Mouse (Mus musculus) ovary, postnatal 36 days (tissue): ENCODE results near the gene Ist1.

Experiments used
- DNase-seq: peaks from one replicate; pipeline ENCODE4 v3.0.0; 2022; ENCODE audit warnings: low spot score, mixed read lengths

Ist1 gene

GRCm38 (mm10) chr8:109682120-109682519 is 10.9 kb downstream of the Ist1 start:
- DNase-seq = no peak

GRCm38 (mm10) chr8:109681535-109681934 is 11.5 kb downstream of the Ist1 start:
- DNase-seq = no peak

- no peak for DNase-seq
Observed at GRCm38 (mm10) chr8:109675896-109676643, 17.0 kb downstream of the Ist1 start.

DNA sequence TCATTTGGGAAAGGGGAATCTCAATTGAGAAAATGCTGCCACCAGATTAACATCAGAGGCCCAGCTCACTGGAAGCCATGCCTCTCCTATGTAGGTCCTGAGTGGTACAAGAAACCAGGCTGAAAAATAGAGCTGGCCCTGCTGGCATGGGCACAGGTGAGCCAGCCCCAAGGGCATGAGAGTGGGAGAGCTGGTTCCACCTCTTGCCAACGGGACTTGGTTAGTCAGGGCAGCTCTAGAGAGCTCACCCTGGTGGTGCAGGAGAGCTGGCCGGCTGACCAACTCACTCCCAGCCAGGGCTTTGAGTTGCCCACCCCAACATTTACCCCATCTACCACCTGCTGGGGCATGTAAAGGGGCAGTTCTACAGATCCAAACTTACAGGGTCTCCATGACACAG is 19.5 kb downstream of the Ist1 start:
- DNase-seq = no peak

- DNase-seq = no peak
Observed at GRCm38 (mm10) chr8:109672656-109673055, 20.4 kb downstream of the Ist1 start.

GRCm38 (mm10) chr8:109666616-109667015 is 26.4 kb downstream of the Ist1 start:
- no peak for DNase-seq

DNA sequence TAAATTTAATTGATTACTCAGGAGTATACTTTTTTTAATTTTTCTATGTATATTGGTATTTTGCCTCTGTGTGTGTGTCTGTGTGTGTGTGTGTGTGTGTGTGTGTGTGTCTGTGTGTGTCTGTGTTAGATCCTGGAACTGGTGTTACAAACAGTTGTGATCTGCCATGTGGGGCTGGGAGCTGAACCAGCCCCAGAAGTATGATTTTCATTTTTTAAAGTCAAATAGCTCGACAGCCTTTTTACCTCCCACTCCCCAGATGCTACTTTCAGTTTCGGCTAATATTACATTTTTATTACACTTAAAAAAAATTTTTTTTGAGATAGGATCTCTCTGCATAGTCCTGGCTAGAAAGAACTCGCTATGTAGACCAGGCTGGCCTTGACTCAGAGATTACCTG is 30.7 kb downstream of the Ist1 start:
- DNase-seq = no peak

- no peak for DNase-seq
Observed at GRCm38 (mm10) chr8:109656860-109657259, 36.2 kb downstream of the Ist1 start.

GRCm38 (mm10) chr8:109650801-109651200 is 42.3 kb downstream of the Ist1 start:
- DNase-seq = no peak

DNA sequence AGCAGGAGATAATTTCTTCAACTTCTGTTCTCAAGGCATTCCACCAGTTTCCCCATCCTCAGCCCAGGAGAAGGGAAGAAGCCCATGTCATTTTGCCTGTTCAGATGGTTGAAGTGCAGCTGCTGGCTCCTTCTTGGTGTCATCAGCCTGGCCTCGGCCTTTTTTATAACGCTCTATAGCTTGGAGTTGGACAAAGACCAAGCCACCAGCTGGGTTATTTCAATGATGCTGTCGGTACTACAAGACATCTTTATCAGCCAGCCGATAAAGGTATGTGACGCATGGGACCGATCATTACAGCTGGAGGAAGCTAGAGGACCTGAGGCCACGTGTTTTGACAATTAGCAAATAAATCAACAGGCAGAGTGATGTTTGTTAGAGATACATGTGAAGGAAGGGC is 44.6 kb downstream of the Ist1 start:
- DNase-seq = no peak

DNA sequence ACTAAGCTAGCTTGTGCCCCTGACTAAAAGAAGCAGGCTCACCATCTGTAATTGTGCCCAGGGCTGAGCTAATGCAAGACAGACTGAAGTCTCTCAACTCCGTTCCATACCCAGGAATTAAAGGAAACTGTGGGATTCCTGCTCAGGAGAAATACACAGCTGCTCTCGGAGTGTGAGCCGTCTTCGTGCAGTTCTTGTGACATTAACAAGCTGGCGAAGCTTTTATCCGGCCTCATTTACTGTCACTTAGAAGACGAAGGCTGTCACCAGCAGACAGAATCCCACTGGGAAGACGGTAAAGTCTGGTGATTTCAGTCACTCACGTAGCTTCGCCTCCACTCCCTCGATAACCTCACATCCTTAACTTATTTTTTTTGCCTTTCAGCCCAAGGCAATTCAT is 45.7 kb downstream of the Ist1 start:
- no peak for DNase-seq

DNA sequence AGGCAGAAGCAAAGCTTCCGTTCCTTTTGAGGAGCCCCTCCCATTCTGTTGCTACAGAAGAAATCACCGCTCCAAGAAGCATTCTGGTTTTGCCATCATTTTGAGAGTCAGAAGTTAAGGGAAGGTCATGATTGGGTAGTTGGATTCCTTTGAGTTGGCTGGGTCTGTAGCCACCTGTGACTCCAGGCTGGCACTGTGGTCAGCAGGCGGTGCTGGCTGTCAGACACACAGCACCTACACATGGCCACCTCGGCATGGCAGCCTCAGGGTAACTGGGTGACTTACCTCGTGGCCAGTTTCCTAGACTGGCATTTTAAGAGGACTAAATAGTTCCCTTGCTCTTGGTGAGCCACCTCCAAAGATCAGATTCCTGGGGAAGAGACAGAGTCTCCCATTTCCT is 51.8 kb downstream of the Ist1 start:
- DNase-seq = no peak

- DNase-seq = no peak
Observed at GRCm38 (mm10) chr8:109640410-109640809, 52.6 kb downstream of the Ist1 start.

DNA sequence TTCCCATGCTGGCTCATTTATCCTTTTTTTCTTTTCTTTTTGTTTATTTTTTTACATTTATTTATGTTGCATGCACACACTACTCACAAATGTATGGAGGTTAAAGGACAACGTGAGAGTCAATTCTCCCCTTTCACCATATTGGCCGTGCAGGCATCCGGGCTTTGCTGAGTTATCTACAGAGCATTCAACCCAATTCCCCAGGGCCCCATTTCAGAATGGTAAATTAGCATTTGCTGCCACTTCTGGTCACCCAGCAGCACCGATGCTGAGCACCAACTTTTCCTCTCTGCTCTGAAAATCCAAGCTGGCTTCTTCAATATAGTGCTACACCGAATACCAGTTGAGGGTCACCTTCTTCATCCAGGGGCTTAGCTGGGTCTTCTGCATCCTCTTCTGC is 54.2 kb downstream of the Ist1 start:
- DNase-seq = no peak

GRCm38 (mm10) chr8:109635146-109635545 is 57.9 kb downstream of the Ist1 start:
- DNase-seq = no peak

DNA sequence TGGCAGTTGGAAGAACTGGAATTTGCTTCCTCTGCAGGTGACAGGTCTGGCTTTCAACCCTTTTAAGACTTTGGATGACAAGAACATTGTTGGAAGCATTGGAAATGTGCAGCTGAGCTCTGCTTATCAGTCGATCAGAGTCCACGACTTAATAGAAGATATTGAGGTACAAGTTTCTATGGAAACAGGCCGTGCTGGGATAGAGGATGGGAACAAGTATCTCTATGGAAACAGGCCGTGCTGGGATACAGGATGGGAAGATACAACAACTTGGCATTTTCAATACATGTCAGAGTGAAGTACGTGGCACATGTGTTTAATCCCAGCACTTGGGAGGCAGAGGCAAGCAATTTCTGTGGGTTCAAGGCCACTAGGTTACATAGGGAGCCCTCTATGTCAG is 60.6 kb downstream of the Ist1 start:
- DNase-seq = no peak

- DNase-seq = no peak
Observed at GRCm38 (mm10) chr8:109628638-109629037, 64.4 kb downstream of the Ist1 start.
